Mouse (Mus musculus) thymus, adult 2 months (tissue): ENCODE data around the gene Gm49391.
"Not testable (repeated sequence)": the region's sequence is repeated elsewhere in the genome, so short reads cannot be mapped to it uniquely, and the experiment has no call there.

Experiments used
- CTCF ChIP-seq: fragments of 200-500 bp; IDR thresholded peaks from 2 replicates; pipeline ENCODE4 v1.5.1; 2012; ENCODE audit warnings: mild to moderate bottlenecking, control low read depth, low read length, moderate library complexity, borderline replicate concordance; ENCODE audit not compliant: control insufficient read depth, poor library complexity, insufficient read depth; ENCODE audit errors: extremely low read depth
- POLR2A ChIP-seq: fragments of 200-500 bp; IDR thresholded peaks from 2 replicates; pipeline ENCODE4 v1.6.1; 2012; ENCODE audit warnings: mild to moderate bottlenecking, low read length, control low read depth, moderate library complexity; ENCODE audit not compliant: control insufficient read depth, poor library complexity, insufficient read depth; ENCODE audit errors: extremely low read depth

GRCm38 (mm10) chr13:60896794-60897193 lies 39.6 kb downstream of the Gm49391 start, which contains the start of gene Gm49392:
- not testable (repeated sequence) for TF ChIP-seq CTCF, POLR2A
